Mouse (Mus musculus): ENCODE data around the gene Slx1b.
A peak's percentile ranks its signal among the peaks of the same experiment; 100 is the strongest.

The Slx1b gene

GRCm38 (mm10) chr7:126676631-126677220 is 18.9 kb downstream of the Slx1b start:
- no peak for DNase-seq (ENCODE audit: low spot score)

- DNase-seq (ENCODE audit: low spot score) = peak; percentile 93
Measured at GRCm38 (mm10) chr7:126676207-126676606, 19.4 kb downstream of the Slx1b start, which contains the start of gene Sult1a1. Gene Sult1a1, minus strand, starts transcription at chr7:126676432.

- no peak for DNase-seq (ENCODE audit: low spot score)
Measured at GRCm38 (mm10) chr7:126675104-126675503, 20.5 kb downstream of the Slx1b start.

- no peak for DNase-seq (ENCODE audit: low spot score)
Measured at GRCm38 (mm10) chr7:126672111-126672510, 23.5 kb downstream of the Slx1b start.

- peak; percentile 52 for DNase-seq (ENCODE audit: low spot score)
Measured at GRCm38 (mm10) chr7:126670152-126670551, 25.4 kb downstream of the Slx1b start.

- no peak for DNase-seq (ENCODE audit: low spot score)
Measured at GRCm38 (mm10) chr7:126668452-126668851, 27.1 kb downstream of the Slx1b start.

GRCm38 (mm10) chr7:126667495-126668090 is 28.0 kb downstream of the Slx1b start:
- DNase-seq (ENCODE audit: low spot score) = no peak

GRCm38 (mm10) chr7:126665269-126665668 is 30.3 kb downstream of the Slx1b start:
- peak; percentile 51 for DNase-seq (ENCODE audit: low spot score)

GRCm38 (mm10) chr7:126663646-126664045 is 31.9 kb downstream of the Slx1b start:
- no peak for DNase-seq (ENCODE audit: low spot score)

- DNase-seq (ENCODE audit: low spot score) = no peak
Measured at GRCm38 (mm10) chr7:126659771-126660170, 35.8 kb downstream of the Slx1b start.

GRCm38 (mm10) chr7:126657522-126657921 is 38.1 kb downstream of the Slx1b start:
- DNase-seq (ENCODE audit: low spot score) = no peak

GRCm38 (mm10) chr7:126655695-126656094 is 39.9 kb downstream of the Slx1b start:
- DNase-seq (ENCODE audit: low spot score) = no peak

GRCm38 (mm10) chr7:126653991-126654390 is 41.6 kb downstream of the Slx1b start:
- no peak for DNase-seq (ENCODE audit: low spot score)

- peak; percentile 32 for DNase-seq (ENCODE audit: low spot score)
Measured at GRCm38 (mm10) chr7:126650852-126651251, 44.7 kb downstream of the Slx1b start.

GRCm38 (mm10) chr7:126649231-126650051 is 46.1 kb downstream of the Slx1b start, which contains the start of gene Sgf29:
Gene Sgf29, plus strand, starts transcription at chr7:126649309.
- peak; percentile 93 for DNase-seq (ENCODE audit: low spot score)

GRCm38 (mm10) chr7:126648486-126648885 is 47.1 kb downstream of the Slx1b start:
- DNase-seq (ENCODE audit: low spot score) = no peak

GRCm38 (mm10) chr7:126645708-126646107 is 49.9 kb downstream of the Slx1b start:
- no peak for DNase-seq (ENCODE audit: low spot score)

- DNase-seq (ENCODE audit: low spot score) = no peak
Measured at GRCm38 (mm10) chr7:126644914-126645313, 50.7 kb downstream of the Slx1b start.

- DNase-seq (ENCODE audit: low spot score) = no peak
Measured at GRCm38 (mm10) chr7:126644345-126644744, 51.2 kb downstream of the Slx1b start.

- peak; percentile 71 for DNase-seq (ENCODE audit: low spot score)
Measured at GRCm38 (mm10) chr7:126643244-126643617, 52.4 kb downstream of the Slx1b start.

GRCm38 (mm10) chr7:126642545-126643243 is 52.9 kb downstream of the Slx1b start:
- no peak for DNase-seq (ENCODE audit: low spot score)

Measured in lung, postnatal 25 days (tissue).